Mouse (Mus musculus): ENCODE data around the gene Zdhhc1. TPM values are rescaled to one million over a fixed set of nuclear protein-coding genes. Genes with fewer than 3 reads are reported as not detected.

Gene Zdhhc1
- total and polyA plus RNA-seq, 3 experiments, result 4.9 to 11.5 TPM; not detected in 1

DNA sequence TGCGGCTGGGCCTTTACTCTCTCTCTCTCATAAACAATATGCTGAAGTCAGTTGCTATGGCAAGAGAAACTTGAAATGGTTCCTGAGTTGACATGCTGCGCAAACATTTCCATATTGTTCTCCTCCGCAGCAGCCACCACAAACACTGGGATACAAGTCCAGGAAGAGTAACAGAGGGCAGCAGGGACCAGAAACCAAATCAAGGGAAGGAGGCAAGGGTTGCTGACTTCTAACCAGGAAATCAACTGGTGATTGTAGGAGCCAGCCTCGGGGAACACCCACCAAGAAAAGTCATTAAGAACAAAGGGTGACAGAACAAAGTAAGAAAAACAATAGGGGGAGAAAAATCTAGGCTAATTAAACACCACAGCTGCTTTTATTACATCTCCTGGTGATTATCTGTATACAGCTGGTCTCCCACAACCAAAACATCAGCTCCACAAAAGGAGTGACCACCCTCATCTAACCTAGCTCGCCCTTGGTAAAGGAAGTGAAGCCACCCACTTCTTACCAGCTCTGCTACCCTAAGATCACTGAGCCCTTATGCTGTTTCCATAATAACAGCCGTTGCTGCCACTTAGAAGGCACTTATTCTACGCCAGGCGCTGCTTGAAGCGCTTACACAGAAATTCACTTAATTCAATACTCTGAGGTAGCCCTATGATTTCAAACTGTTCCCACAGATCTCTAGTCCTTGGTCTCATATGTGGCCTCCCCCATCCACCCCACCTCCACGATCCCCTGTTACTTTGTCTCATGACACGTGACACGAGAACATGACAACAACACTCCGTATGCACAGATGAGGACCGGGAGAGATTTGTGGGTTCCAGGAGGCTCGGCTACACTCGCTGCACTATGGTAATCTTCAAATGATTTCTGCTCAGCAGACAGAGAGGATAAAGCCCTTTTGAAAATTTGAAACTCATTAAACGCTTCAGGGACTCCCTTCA is 1.1 kb downstream of the Zdhhc1 start:
- no peaks in the 10 kb centered on the region for H3K9me3 ChIP-seq (replicated peaks; ENCODE audit: insufficient read depth, low read length)
- no peak for DNase-seq (ENCODE audit: low read depth, low spot score)
- H3K27me3 ChIP-seq (ENCODE audit: control insufficient read depth in 1 of 2, insufficient read depth in 2 of 2, low read length in 2 of 2), result no peaks in the 10 kb centered on the region
- peak overlapping the region; percentile 82 to 93 for H3K4me3 ChIP-seq (ENCODE audit: control insufficient read depth in 1 of 2, insufficient read depth in 1 of 2, low read depth in 2 of 2, low read length in 2 of 2)
- peaks cover 4% of the 10 kb centered on the region for H3K79me2 ChIP-seq (ENCODE audit: control insufficient read depth, insufficient read depth, low read length, poor library complexity)
- no peak for TF ChIP-seq USF2 (IDR thresholded peaks at IDR 0.05; ENCODE audit: borderline replicate concordance in 1 of 2, insufficient read depth in 1 of 2, low read depth in 1 of 2, low read length in 2 of 2)
- no peak for TF ChIP-seq GATA1 (IDR thresholded peaks at IDR 0.05; ENCODE audit: low read depth, low read length)
- TF ChIP-seq MXI1 (IDR thresholded peaks at IDR 0.05; ENCODE audit: low read depth, low read length), result no peak
- TF ChIP-seq TAL1 (IDR thresholded peaks at IDR 0.05; ENCODE audit: low read length), result no peak
- TF ChIP-seq POLR2AphosphoS2 (IDR thresholded peaks at IDR 0.05; ENCODE audit: low read length), result no peak
- TF ChIP-seq UBTF (IDR thresholded peaks at IDR 0.05; ENCODE audit: borderline replicate concordance, insufficient read depth, low read depth, low read length), result no peak
- no peak for TF ChIP-seq SIN3A (IDR thresholded peaks at IDR 0.05; ENCODE audit: low read length)
- TF ChIP-seq E2F4 (IDR thresholded peaks at IDR 0.05; ENCODE audit: borderline replicate concordance, low read depth, low read length), result no peak
- peaks cover 0 to 12% of the 10 kb centered on the region in 2 experiments; a peak in 2 of 4 replicates for H3K36me3 ChIP-seq (ENCODE audit: control insufficient read depth in 1 of 2, insufficient read depth in 2 of 2, low read length in 2 of 2)
- peak overlapping the region; percentile 92 for H3K9ac ChIP-seq (ENCODE audit: control insufficient read depth, low read depth, low read length, poor library complexity, severe bottlenecking)
- no peak overlapping the region for H3K27ac ChIP-seq (ENCODE audit: control insufficient read depth, low read depth, low read length)
- peaks cover 4 to 20% of the 10 kb centered on the region in 2 experiments for H3K4me1 ChIP-seq (ENCODE audit: control insufficient read depth in 1 of 2, insufficient read depth in 2 of 2, low read length in 2 of 2)

DNA sequence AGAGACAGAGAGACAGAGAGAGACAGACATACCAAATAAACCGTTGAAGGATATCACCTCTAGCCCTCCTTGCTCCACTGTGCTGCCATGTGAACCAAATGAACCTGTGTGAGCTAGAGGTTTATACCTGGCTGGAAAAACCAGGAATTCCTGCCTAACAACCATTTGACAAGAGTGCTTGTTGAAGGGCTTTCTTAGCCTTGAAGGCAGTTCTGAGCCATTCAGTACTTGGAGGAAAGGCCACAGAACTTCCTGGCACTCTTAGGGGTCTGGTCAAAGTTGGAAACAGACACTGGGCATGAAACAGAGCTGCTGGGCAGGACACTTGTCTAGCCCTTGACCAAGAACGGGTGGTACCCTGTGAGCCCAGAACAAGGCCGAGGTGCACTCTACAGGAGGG is 2.1 kb downstream of the Zdhhc1 start:
- Histone ChIP-seq H3K9me3 (replicated peaks; ENCODE audit: insufficient read depth, low read length) (no peaks in the 10 kb centered on the region), H3K79me2 (ENCODE audit: control insufficient read depth, insufficient read depth, low read length, poor library complexity) (peaks cover 4% of the 10 kb centered on the region), H3K27me3 (ENCODE audit: control insufficient read depth in 1 of 2, insufficient read depth in 2 of 2, low read length in 2 of 2) (no peaks in the 10 kb centered on the region), H3K9ac (ENCODE audit: control insufficient read depth, low read depth, low read length, poor library complexity, severe bottlenecking) (no peak overlapping the region), H3K36me3 (ENCODE audit: control insufficient read depth in 1 of 2, insufficient read depth in 2 of 2, low read length in 2 of 2) (peaks cover 0 to 10% of the 10 kb centered on the region in 2 experiments; a peak in 2 of 4 replicates), H3K27ac (ENCODE audit: control insufficient read depth, low read depth, low read length) (no peak overlapping the region), H3K4me3 (ENCODE audit: control insufficient read depth in 1 of 2, insufficient read depth in 1 of 2, low read depth in 2 of 2, low read length in 2 of 2) (no peak overlapping the region), H3K4me1 (ENCODE audit: control insufficient read depth in 1 of 2, insufficient read depth in 2 of 2, low read length in 2 of 2) (peaks cover 4 to 20% of the 10 kb centered on the region in 2 experiments)
- TF ChIP-seq ELF1 (IDR thresholded peaks at IDR 0.05; ENCODE audit: low read depth, low read length), result no peak
- no peak for TF ChIP-seq EP300 (IDR thresholded peaks at IDR 0.05; ENCODE audit: low read depth in 1 of 2, low read length in 2 of 2)
- no peak for TF ChIP-seq ZC3H11A (IDR thresholded peaks at IDR 0.05; ENCODE audit: low read depth, low read length)
- no peak for TF ChIP-seq GABPA (IDR thresholded peaks at IDR 0.05; ENCODE audit: low read depth, low read length)
- no peak for TF ChIP-seq NRF1 (IDR thresholded peaks at IDR 0.05; ENCODE audit: insufficient read depth, low read depth, low read length, poor library complexity, severe bottlenecking)
- no peak for TF ChIP-seq POLR2A (IDR thresholded peaks at IDR 0.05; ENCODE audit: control insufficient read depth in 1 of 2, insufficient read depth in 1 of 2, low read depth in 1 of 2, low read length in 2 of 2, poor library complexity in 1 of 2)
- no peak for DNase-seq (ENCODE audit: low read depth, low spot score)

All from MEL (cell line).